19 mouse cellular contexts compared by ENCODE assay signal in the genomic region with DNA sequence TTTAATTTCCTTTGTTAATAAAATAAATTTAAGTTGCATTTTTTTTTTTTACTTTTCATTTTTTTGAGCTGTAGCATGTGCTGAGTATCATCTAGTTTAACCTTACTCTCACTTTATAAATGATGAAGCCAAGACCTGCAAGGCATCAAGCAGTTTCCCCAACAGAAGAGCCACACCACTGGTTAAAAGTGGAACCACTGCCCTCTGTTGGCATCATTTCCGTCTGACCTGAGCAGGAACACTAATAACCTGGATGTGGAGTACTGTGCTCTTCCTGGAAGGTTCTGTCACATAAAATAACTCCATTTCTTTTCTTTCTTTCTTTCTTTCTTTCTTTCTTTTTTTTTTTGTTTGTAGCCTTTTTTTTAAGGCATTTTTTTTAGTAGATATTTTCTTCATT. TPM values are rescaled to one million over a fixed set of nuclear protein-coding genes. Genes with fewer than 3 reads are reported as not detected.
DNase-seq lines count a peak whose midpoint lies in the region; ATAC-seq and TF ChIP-seq lines count a peak whose summit lies in the region.
"Had no signal": no experiment of that assay in that cellular context is flagged by ENCODE, and none has a peak within 500 bp of the region (broad histone marks: within the 10 kb centered on the region; RNA-seq: fewer than 3 reads in every experiment).

No protein-coding gene starts in this region.

- no peak overlapping the region for H3K27ac ChIP-seq in heart, adult 2 months
- H3K27ac ChIP-seq in heart, embryonic 12.5 days (ENCODE audit: poor library complexity, severe bottlenecking) = no peak overlapping the region
- no peak overlapping the region for H3K27ac ChIP-seq in kidney, embryonic 15.5 days
- no peak overlapping the region for H3K27ac ChIP-seq in midbrain, postnatal 0 days (ENCODE audit: low read depth, low read length)
- no peak overlapping the region for H3K27ac ChIP-seq in midbrain, embryonic 13.5 days
- no peak overlapping the region for H3K27ac ChIP-seq in hindbrain, embryonic 11.5 days (ENCODE audit: low read depth, low read length)
- H3K27ac ChIP-seq: embryonic facial prominence, embryonic 15.5 days; heart, embryonic 13.5 days; liver, embryonic 13.5 days had no signal

- no peak for ATAC-seq in heart, embryonic 12.5 days (ENCODE audit: insufficient number of reproducible peaks, low FRiP score)
- ATAC-seq in kidney, embryonic 15.5 days (replicated peaks; ENCODE audit: low FRiP score) = no peak
- no peak for ATAC-seq in midbrain, postnatal 0 days (ENCODE audit: low FRiP score)
- ATAC-seq in midbrain, embryonic 13.5 days = no peak
- no peak for ATAC-seq in hindbrain, embryonic 11.5 days (ENCODE audit: low FRiP score)
- ATAC-seq: inflammation-experienced regulatory T-cells, adult 6 months had no signal

- TF ChIP-seq CTCF in heart, adult 2 months (IDR thresholded peaks at IDR 0.05) = peak; percentile 24; the same call in 1 of the 2 replicates
- peak; percentile 20; the same call in 1 of the 2 replicates for TF ChIP-seq CTCF in midbrain, postnatal 0 days (IDR thresholded peaks at IDR 0.05)

- H3K4me2 ChIP-seq in heart, embryonic 12.5 days = no peak overlapping the region
- H3K4me2 ChIP-seq in kidney, embryonic 15.5 days = no peak overlapping the region
- no peak overlapping the region for H3K4me2 ChIP-seq in midbrain, postnatal 0 days (ENCODE audit: low read depth, low read length, poor library complexity, severe bottlenecking)
- no peak overlapping the region for H3K4me2 ChIP-seq in midbrain, embryonic 13.5 days (replicated peaks)
- H3K4me2 ChIP-seq in hindbrain, embryonic 11.5 days (replicated peaks; ENCODE audit: low read depth, low read length) = no peak overlapping the region
- H3K4me2 ChIP-seq: embryonic facial prominence, embryonic 15.5 days; heart, embryonic 13.5 days; liver, embryonic 13.5 days had no signal

- peaks cover 5% of the 10 kb centered on the region for H3K4me1 ChIP-seq in heart, adult 2 months (ENCODE audit: control insufficient read depth, insufficient read depth, low read length)
- peaks cover 28% of the 10 kb centered on the region for H3K4me1 ChIP-seq in heart, embryonic 12.5 days (replicated peaks)
- H3K4me1 ChIP-seq in kidney, embryonic 15.5 days = peaks cover 11% of the 10 kb centered on the region
- H3K4me1 ChIP-seq in midbrain, postnatal 0 days (ENCODE audit: insufficient read depth, low read length) = no peaks in the 10 kb centered on the region
- H3K4me1 ChIP-seq in midbrain, embryonic 13.5 days (replicated peaks) = peaks cover 7% of the 10 kb centered on the region; the same call in 1 of the 2 replicates
- H3K4me1 ChIP-seq in hindbrain, embryonic 11.5 days (replicated peaks; ENCODE audit: control insufficient read depth, insufficient read depth, low read length) = no peaks in the 10 kb centered on the region

- intact Hi-C loops in heart, adult 2 months (cut with DNase I) = no loop called here

- TF ChIP-seq POLR2A in heart, adult 2 months (IDR thresholded peaks at IDR 0.05; ENCODE audit: insufficient read depth, low read depth, low read length) = no peak

- WGBS in heart, adult 2 months = 56% methylated on average over 1 of the region's 1 CpGs
- 73% methylated on average over 1 of the region's 1 CpGs for WGBS in heart, embryonic 12.5 days
- WGBS in kidney, embryonic 15.5 days = 67% methylated on average over 1 of the region's 1 CpGs
- WGBS in midbrain, postnatal 0 days = 54% methylated on average over 1 of the region's 1 CpGs
- WGBS in midbrain, embryonic 13.5 days = 62% methylated on average over 1 of the region's 1 CpGs
- 66% methylated on average over 1 of the region's 1 CpGs for whole genome bisulfite sequencing in hindbrain, embryonic 11.5 days

- no peak overlapping the region for H3K9ac ChIP-seq in heart, adult 2 months (ENCODE audit: low read depth, low read length)
- no peak overlapping the region for H3K9ac ChIP-seq in heart, embryonic 12.5 days
- no peak overlapping the region for H3K9ac ChIP-seq in kidney, embryonic 15.5 days
- no peak overlapping the region for H3K9ac ChIP-seq in midbrain, postnatal 0 days (replicated peaks; ENCODE audit: low read length, poor library complexity, severe bottlenecking)
- no peak overlapping the region for H3K9ac ChIP-seq in midbrain, embryonic 13.5 days (replicated peaks)
- H3K9ac ChIP-seq in hindbrain, embryonic 11.5 days (ENCODE audit: low read depth, low read length) = no peak overlapping the region
- H3K9ac ChIP-seq: embryonic facial prominence, embryonic 15.5 days; heart, embryonic 13.5 days; liver, embryonic 13.5 days had no signal

- no peaks in the 10 kb centered on the region; the same call in 1 of the 2 replicates for H3K36me3 ChIP-seq in heart, adult 2 months (ENCODE audit: control insufficient read depth, insufficient read depth, low read length)
- H3K36me3 ChIP-seq in heart, embryonic 12.5 days = no peaks in the 10 kb centered on the region
- H3K36me3 ChIP-seq in kidney, embryonic 15.5 days = no peaks in the 10 kb centered on the region
- H3K36me3 ChIP-seq in midbrain, postnatal 0 days (ENCODE audit: insufficient read depth, low read length) = no peaks in the 10 kb centered on the region
- H3K36me3 ChIP-seq in midbrain, embryonic 13.5 days = no peaks in the 10 kb centered on the region
- H3K36me3 ChIP-seq in hindbrain, embryonic 11.5 days (ENCODE audit: control insufficient read depth, insufficient read depth, low read length) = no peaks in the 10 kb centered on the region
- H3K36me3 ChIP-seq: embryonic facial prominence, embryonic 15.5 days; heart, embryonic 13.5 days; liver, embryonic 13.5 days had no signal

- H3K79me2 ChIP-seq in heart, adult 2 months (replicated peaks; ENCODE audit: control insufficient read depth, insufficient read depth, low read length) = no peaks in the 10 kb centered on the region

- no peaks in the 10 kb centered on the region for H3K9me3 ChIP-seq in heart, embryonic 12.5 days (replicated peaks)
- no peaks in the 10 kb centered on the region for H3K9me3 ChIP-seq in kidney, embryonic 15.5 days (replicated peaks)
- H3K9me3 ChIP-seq in midbrain, postnatal 0 days (ENCODE audit: low read length) = no peaks in the 10 kb centered on the region
- H3K9me3 ChIP-seq in midbrain, embryonic 13.5 days = no peaks in the 10 kb centered on the region
- no peaks in the 10 kb centered on the region for H3K9me3 ChIP-seq in hindbrain, embryonic 11.5 days (ENCODE audit: control insufficient read depth, low read length)
- H3K9me3 ChIP-seq: embryonic facial prominence, embryonic 15.5 days; heart, embryonic 13.5 days; liver, embryonic 13.5 days had no signal

- H3K4me3 ChIP-seq in heart, adult 2 months = no peak overlapping the region
- H3K4me3 ChIP-seq in heart, embryonic 12.5 days = no peak overlapping the region
- no peak overlapping the region for H3K4me3 ChIP-seq in kidney, embryonic 15.5 days (replicated peaks)
- H3K4me3 ChIP-seq in midbrain, postnatal 0 days (ENCODE audit: low read depth, low read length) = no peak overlapping the region
- no peak overlapping the region for H3K4me3 ChIP-seq in midbrain, embryonic 13.5 days (replicated peaks)
- H3K4me3 ChIP-seq in hindbrain, embryonic 11.5 days (ENCODE audit: low read depth, low read length) = no peak overlapping the region
- H3K4me3 ChIP-seq: embryonic facial prominence, embryonic 15.5 days; heart, embryonic 13.5 days; liver, embryonic 13.5 days had no signal

- DNase-seq in heart, adult 2 months = no peak
- peak; percentile 22 to 41 for DNase-seq in kidney, postnatal 36 days
- no peak for DNase-seq in midbrain, postnatal 0 days (ENCODE audit: low spot score)
- DNase-seq in ovary, postnatal 14 days (ENCODE audit: low spot score) = no peak
- no peak for DNase-seq in hindbrain, embryonic 11.5 days (ENCODE audit: low spot score)
- DNase-seq: adrenal gland, adult 2 months; cerebellum, postnatal 14 days; embryo, embryonic 11 days; gastrocnemius, postnatal 14 days; left cerebral cortex, postnatal 4 days; liver, embryonic 13.5 days; lung, postnatal 14 days; retina, postnatal 1 day had no signal

- no peaks in the 10 kb centered on the region for H3K27me3 ChIP-seq in heart, adult 2 months (ENCODE audit: control insufficient read depth, insufficient read depth, low read length)
- no peaks in the 10 kb centered on the region for H3K27me3 ChIP-seq in heart, embryonic 12.5 days (replicated peaks)
- H3K27me3 ChIP-seq in kidney, embryonic 15.5 days = no peaks in the 10 kb centered on the region
- H3K27me3 ChIP-seq in midbrain, postnatal 0 days (ENCODE audit: insufficient read depth, low read length) = no peaks in the 10 kb centered on the region
- no peaks in the 10 kb centered on the region for H3K27me3 ChIP-seq in midbrain, embryonic 13.5 days
- no peaks in the 10 kb centered on the region for H3K27me3 ChIP-seq in hindbrain, embryonic 11.5 days (ENCODE audit: control insufficient read depth, insufficient read depth, low read length)
- H3K27me3 ChIP-seq: embryonic facial prominence, embryonic 15.5 days; heart, embryonic 13.5 days; liver, embryonic 13.5 days had no signal

- no peak for TF ChIP-seq EP300 in heart, adult 2 months (IDR thresholded peaks at IDR 0.05; ENCODE audit: insufficient read depth, low read depth, low read length)

RNA-seq across cellular contexts. Expression of a gene that starts 21.0 kb away (rescaled TPM):
- 100 to 1,000 TPM; 111 to 123 TPM for total RNA-seq in heart, adult 2 months (2021)
- polyA plus RNA-seq in heart, adult 2 months (2012; rRNA removed) = 11.9 and 41.9 TPM in 2 replicates
- 258 and 268 TPM in 2 replicates for polyA plus RNA-seq in heart, embryonic 12.5 days (2016; fragmentation: Nextera tagmentation; extraction: Ambion mirVana)
- 235 and 273 TPM in 2 replicates for polyA plus RNA-seq in kidney, embryonic 15.5 days (2015; fragmentation: Nextera tagmentation; extraction: Ambion mirVana)
- 162 and 214 TPM in 2 replicates for total RNA-seq in midbrain, postnatal 0 days (2014; rRNA removed)
- polyA plus RNA-seq in midbrain, postnatal 0 days (2015; fragmentation: Nextera tagmentation; extraction: Ambion mirVana) = 333 and 348 TPM in 2 replicates
- 259 and 265 TPM in 2 replicates for polyA plus RNA-seq in midbrain, embryonic 13.5 days (2015; fragmentation: Nextera tagmentation; extraction: Ambion mirVana)
- 228 and 234 TPM in 2 replicates for polyA plus RNA-seq in hindbrain, embryonic 11.5 days (2014; fragmentation: Nextera tagmentation; extraction: Ambion mirVana)

Comparison
In these comparisons a context has a peak if more than half of its experiments do, and no peak if none do; other contexts are left out.
1. DNase-seq: peak in kidney, postnatal 36 days (2 of 2); none in heart, adult 2 months (0 of 2), midbrain, postnatal 0 days (single experiment), ovary, postnatal 14 days (single experiment) and hindbrain, embryonic 11.5 days (single experiment).